Mouse (Mus musculus): ENCODE data around the gene Lypd5. TPM values are rescaled to one million over a fixed set of nuclear protein-coding genes. Genes with fewer than 3 reads are reported as not detected.

Gene Lypd5
- polyA plus RNA-seq, 1 experiment from 2014 or later: not detected

DNA sequence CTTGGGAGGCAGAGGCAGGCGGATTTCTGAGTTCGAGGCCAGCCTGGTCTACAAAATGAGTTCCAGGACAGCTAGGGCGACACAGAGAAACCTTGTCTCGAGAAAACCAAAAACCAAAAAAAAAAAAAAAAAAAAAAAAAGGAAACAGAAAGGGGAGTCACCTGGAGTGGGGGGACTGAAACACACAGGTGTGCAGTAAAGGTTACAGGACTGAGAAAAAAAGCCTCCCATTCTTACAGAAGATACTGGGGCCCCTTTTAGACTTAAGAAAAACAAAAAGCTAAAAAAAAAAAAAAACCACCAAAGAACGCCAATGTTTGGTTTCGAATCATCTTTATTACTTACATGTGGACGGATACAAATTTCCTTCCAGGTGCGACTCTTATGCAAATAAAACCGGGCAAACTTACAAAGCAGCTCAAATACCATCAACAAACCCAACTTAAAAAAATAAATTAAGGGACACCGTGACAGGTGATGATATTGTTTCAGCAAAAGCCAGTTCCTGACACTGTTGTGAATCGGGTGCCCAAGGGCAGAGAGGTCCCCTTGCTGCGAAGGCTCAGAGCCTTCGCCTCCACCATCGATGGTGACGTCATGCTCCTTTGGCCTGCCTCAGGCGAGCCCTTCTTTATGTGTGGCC, 33.9 kb downstream of the Lypd5 start:
- Histone ChIP-seq H3K4me2 (peak overlapping the region; percentile 25; the same call in 1 of the 2 replicates), H3K9ac (ENCODE audit: low read depth, low read length) (no peak overlapping the region), H3K36me3 (ENCODE audit: control insufficient read depth, insufficient read depth, low read length) (no peaks in the 10 kb centered on the region), H3K27me3 (ENCODE audit: control insufficient read depth, insufficient read depth, low read length) (peaks cover 4% of the 10 kb centered on the region; the same call in 1 of the 2 replicates), H3K9me3 (replicated peaks; ENCODE audit: control insufficient read depth, low read length) (no peaks in the 10 kb centered on the region), H3K4me3 (ENCODE audit: low read depth, low read length) (no peak overlapping the region), H3K4me1 (ENCODE audit: control insufficient read depth, insufficient read depth, low read length) (no peaks in the 10 kb centered on the region), H3K27ac (ENCODE audit: low read depth, low read length) (peak overlapping the region; percentile 58; the same call in 1 of the 2 replicates)
- WGBS (ENCODE audit: insufficient replicate concordance): 78% methylated on average over 16 of the region's 16 CpGs
- no peak for ATAC-seq (replicated peaks; ENCODE audit: insufficient number of reproducible peaks, low FRiP score, low TSS enrichment)

DNA sequence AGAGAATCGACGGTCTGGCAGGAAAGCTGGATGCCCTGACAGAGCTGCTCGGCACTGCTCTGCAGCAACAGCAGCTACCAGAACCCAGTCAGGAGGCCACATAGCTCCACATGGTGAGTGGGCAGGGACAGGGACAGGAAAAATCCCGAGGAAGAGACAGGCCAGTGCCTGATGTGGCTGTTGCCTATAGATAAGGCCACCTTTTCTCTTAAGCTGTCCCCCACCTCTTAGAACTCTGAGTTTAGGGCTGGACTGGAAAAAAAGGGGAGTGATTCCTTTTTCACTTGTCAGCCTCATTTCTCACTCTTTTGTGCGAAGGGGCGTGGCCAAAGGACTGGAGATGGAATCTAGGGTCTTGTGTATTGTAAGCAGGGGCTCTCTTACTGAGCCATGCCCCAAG, 35.1 kb downstream of the Lypd5 start:
- H3K4me3 ChIP-seq (ENCODE audit: low read depth, low read length): no peak overlapping the region
- H3K9ac ChIP-seq (ENCODE audit: low read depth, low read length): peak overlapping the region; percentile 52; the same call in 1 of the 2 replicates
- no peaks in the 10 kb centered on the region for H3K4me1 ChIP-seq (ENCODE audit: control insufficient read depth, insufficient read depth, low read length)
- peak overlapping the region; percentile 58 for H3K27ac ChIP-seq (ENCODE audit: low read depth, low read length)
- no peaks in the 10 kb centered on the region for H3K27me3 ChIP-seq (ENCODE audit: control insufficient read depth, insufficient read depth, low read length)
- ATAC-seq (replicated peaks; ENCODE audit: insufficient number of reproducible peaks, low FRiP score, low TSS enrichment): peak; percentile 71; the same call in 1 of the 2 replicates
- peak overlapping the region; percentile 25; the same call in 1 of the 2 replicates for H3K4me2 ChIP-seq
- WGBS (ENCODE audit: insufficient replicate concordance): 51% methylated on average over 6 of the region's 6 CpGs
- no peaks in the 10 kb centered on the region for H3K36me3 ChIP-seq (ENCODE audit: control insufficient read depth, insufficient read depth, low read length)
- H3K9me3 ChIP-seq (replicated peaks; ENCODE audit: control insufficient read depth, low read length): no peaks in the 10 kb centered on the region

DNA sequence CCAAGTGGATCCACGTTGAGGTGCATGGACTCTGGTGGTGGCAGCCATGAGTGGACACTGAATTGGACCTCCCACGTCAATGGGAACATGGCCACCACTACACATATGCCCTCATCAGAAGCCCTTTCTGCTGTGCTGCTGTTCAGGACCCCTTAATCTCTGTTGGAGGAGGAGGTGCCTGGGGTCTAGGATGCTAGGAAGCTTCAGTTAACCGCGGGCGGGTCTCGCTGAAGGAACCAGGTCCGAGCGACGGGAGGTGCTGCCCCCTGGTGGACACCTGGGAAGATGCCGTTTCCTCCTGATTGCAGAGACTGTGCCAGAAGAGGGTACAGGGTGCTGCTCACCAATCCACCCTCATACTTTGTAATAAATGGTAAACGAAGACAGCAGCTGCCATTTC, 35.8 kb downstream of the Lypd5 start:
- peak overlapping the region; percentile 17; the same call in 1 of the 2 replicates for H3K4me2 ChIP-seq
- no peaks in the 10 kb centered on the region for H3K27me3 ChIP-seq (ENCODE audit: control insufficient read depth, insufficient read depth, low read length)
- no peaks in the 10 kb centered on the region for H3K36me3 ChIP-seq (ENCODE audit: control insufficient read depth, insufficient read depth, low read length)
- 9% methylated on average over 11 of the region's 11 CpGs for WGBS (ENCODE audit: insufficient replicate concordance)
- no peak overlapping the region for H3K4me3 ChIP-seq (ENCODE audit: low read depth, low read length)
- H3K27ac ChIP-seq (ENCODE audit: low read depth, low read length): no peak overlapping the region
- ATAC-seq (replicated peaks; ENCODE audit: insufficient number of reproducible peaks, low FRiP score, low TSS enrichment): no peak
- no peaks in the 10 kb centered on the region for H3K4me1 ChIP-seq (ENCODE audit: control insufficient read depth, insufficient read depth, low read length)
- no peak overlapping the region for H3K9ac ChIP-seq (ENCODE audit: low read depth, low read length)
- no peaks in the 10 kb centered on the region for H3K9me3 ChIP-seq (replicated peaks; ENCODE audit: control insufficient read depth, low read length)

DNA sequence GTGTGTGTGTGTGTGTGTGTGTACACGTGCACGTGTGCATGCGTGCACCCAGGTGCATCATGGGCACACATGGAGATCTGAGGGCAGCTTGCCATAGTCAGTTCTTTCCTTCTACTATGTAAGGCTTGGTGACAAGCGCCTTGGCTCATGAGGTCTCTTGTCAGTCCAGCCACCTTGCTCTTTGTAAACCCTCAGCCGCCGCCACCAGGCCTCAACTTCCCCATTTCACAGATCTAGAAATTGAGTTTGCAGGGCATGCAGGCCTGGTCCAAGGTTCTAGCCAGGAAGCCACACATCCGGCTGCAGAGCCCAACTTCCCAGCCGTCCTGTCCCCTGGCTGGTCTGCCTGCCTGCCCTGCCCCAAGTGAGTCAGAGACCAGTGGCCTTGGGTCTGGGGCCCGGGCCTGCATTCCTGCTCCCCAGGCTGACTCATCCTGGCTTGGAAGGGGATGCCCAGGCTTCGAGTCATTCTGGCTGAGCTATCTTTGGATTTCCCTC, 38.1 kb downstream of the Lypd5 start:
- 73% methylated on average over 10 of the region's 10 CpGs for WGBS (ENCODE audit: insufficient replicate concordance)

DNA sequence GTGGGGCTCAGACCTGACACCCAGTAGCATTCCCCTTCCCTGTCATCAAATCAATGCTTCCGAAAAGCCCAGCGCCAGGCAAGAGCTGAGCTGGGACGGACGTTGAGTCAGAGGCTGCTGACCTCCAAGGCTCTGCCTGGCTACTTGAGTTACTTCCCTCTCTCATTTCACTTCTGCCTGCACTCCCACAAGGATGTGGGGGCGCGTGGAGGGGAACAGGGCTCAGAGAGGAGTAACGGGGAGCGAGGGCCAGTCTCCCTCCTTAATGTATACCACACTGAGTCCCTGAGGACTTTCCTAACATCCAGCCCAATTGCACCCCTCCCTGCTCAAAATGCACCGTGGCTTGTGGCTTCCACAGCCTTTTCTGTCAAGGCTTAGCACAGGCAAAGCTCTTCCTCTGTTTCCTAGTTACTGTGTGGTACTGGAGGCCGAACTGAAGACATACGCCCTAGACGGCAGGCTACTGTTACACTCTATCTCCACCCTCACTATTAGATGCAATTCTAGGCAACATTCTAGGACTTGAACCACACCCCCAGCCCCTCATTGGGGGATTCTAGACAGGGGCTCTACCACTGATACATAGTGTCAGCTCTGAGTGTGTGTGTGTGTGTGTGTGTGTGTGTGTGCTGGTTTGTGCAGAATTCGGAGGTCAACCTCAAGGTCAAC, 40.7 kb downstream of the Lypd5 start:
- no peak for ATAC-seq (replicated peaks; ENCODE audit: insufficient number of reproducible peaks, low FRiP score, low TSS enrichment)
- Histone ChIP-seq H3K4me2 (no peak overlapping the region), H3K4me3 (ENCODE audit: low read depth, low read length) (no peak overlapping the region), H3K36me3 (ENCODE audit: control insufficient read depth, insufficient read depth, low read length) (no peaks in the 10 kb centered on the region), H3K27ac (ENCODE audit: low read depth, low read length) (no peak overlapping the region), H3K4me1 (ENCODE audit: control insufficient read depth, insufficient read depth, low read length) (no peaks in the 10 kb centered on the region), H3K27me3 (ENCODE audit: control insufficient read depth, insufficient read depth, low read length) (no peaks in the 10 kb centered on the region), H3K9me3 (replicated peaks; ENCODE audit: control insufficient read depth, low read length) (no peaks in the 10 kb centered on the region), H3K9ac (ENCODE audit: low read depth, low read length) (no peak overlapping the region)
- WGBS (ENCODE audit: insufficient replicate concordance): 66% methylated on average over 13 of the region's 13 CpGs

More for the DNA sequence above, 38.1 kb downstream of the Lypd5 start:
- Histone ChIP-seq H3K4me2 (no peak overlapping the region), H3K9ac (ENCODE audit: low read depth, low read length) (0 out of 2 replicates have a peak overlapping the region, but pooled peaks have one; percentile 10), H3K4me3 (ENCODE audit: low read depth, low read length) (no peak overlapping the region), H3K4me1 (ENCODE audit: control insufficient read depth, insufficient read depth, low read length) (no peaks in the 10 kb centered on the region), H3K27ac (ENCODE audit: low read depth, low read length) (no peak overlapping the region), H3K27me3 (ENCODE audit: control insufficient read depth, insufficient read depth, low read length) (no peaks in the 10 kb centered on the region), H3K36me3 (ENCODE audit: control insufficient read depth, insufficient read depth, low read length) (no peaks in the 10 kb centered on the region), H3K9me3 (replicated peaks; ENCODE audit: control insufficient read depth, low read length) (no peaks in the 10 kb centered on the region)
- ATAC-seq (replicated peaks; ENCODE audit: insufficient number of reproducible peaks, low FRiP score, low TSS enrichment): no peak

DNA sequence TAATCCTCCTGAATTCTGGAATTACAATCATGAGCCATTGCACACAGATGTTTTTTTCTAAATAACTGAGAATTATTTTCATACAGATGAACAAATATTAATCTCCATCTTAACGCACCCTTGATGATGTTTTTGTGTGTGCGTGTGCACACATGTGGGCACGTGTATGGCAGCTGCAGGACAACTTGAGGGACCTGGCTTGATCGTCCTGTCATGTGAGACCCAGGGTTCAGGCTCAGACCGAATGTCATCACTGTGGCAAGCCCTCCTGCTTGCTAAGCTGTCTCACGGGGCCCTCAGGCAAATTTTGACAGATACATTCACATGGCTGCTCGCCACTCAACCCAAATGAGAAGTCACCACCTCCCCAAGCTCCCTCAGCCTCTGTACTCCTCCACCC, 41.5 kb downstream of the Lypd5 start:
- Histone ChIP-seq H3K9me3 (replicated peaks; ENCODE audit: control insufficient read depth, low read length) (no peaks in the 10 kb centered on the region), H3K36me3 (ENCODE audit: control insufficient read depth, insufficient read depth, low read length) (no peaks in the 10 kb centered on the region), H3K27ac (ENCODE audit: low read depth, low read length) (no peak overlapping the region), H3K4me3 (ENCODE audit: low read depth, low read length) (no peak overlapping the region), H3K4me2 (no peak overlapping the region), H3K4me1 (ENCODE audit: control insufficient read depth, insufficient read depth, low read length) (no peaks in the 10 kb centered on the region), H3K27me3 (ENCODE audit: control insufficient read depth, insufficient read depth, low read length) (no peaks in the 10 kb centered on the region), H3K9ac (ENCODE audit: low read depth, low read length) (no peak overlapping the region)
- 59% methylated on average over 7 of the region's 7 CpGs for WGBS (ENCODE audit: insufficient replicate concordance)
- ATAC-seq (replicated peaks; ENCODE audit: insufficient number of reproducible peaks, low FRiP score, low TSS enrichment): no peak

DNA sequence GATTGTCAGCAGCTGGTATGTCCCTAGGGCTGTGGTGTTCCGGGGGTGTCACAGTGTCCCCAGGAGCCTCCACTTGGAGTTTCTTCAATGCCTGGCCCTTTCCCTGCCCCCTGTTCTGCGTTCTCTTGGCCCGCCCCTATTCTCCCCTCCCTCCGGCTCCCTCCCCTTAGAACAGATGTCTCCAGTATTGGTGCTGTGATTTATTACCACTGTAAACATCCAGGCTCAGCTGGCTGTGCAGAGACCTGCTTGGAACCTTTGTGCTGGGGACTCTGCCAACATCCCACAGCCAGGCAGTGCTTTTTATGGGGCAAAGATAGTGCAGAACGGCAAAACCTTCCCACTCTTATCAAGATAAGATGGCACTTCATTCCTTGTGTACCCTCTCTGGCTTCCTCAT, 42.1 kb downstream of the Lypd5 start:
- Histone ChIP-seq H3K9me3 (replicated peaks; ENCODE audit: control insufficient read depth, low read length) (no peaks in the 10 kb centered on the region), H3K4me3 (ENCODE audit: low read depth, low read length) (no peak overlapping the region), H3K27me3 (ENCODE audit: control insufficient read depth, insufficient read depth, low read length) (no peaks in the 10 kb centered on the region), H3K27ac (ENCODE audit: low read depth, low read length) (no peak overlapping the region), H3K36me3 (ENCODE audit: control insufficient read depth, insufficient read depth, low read length) (no peaks in the 10 kb centered on the region), H3K4me2 (no peak overlapping the region), H3K4me1 (ENCODE audit: control insufficient read depth, insufficient read depth, low read length) (no peaks in the 10 kb centered on the region), H3K9ac (ENCODE audit: low read depth, low read length) (no peak overlapping the region)
- 47% methylated on average over 5 of the region's 5 CpGs for WGBS (ENCODE audit: insufficient replicate concordance)
- no peak for ATAC-seq (replicated peaks; ENCODE audit: insufficient number of reproducible peaks, low FRiP score, low TSS enrichment)

DNA sequence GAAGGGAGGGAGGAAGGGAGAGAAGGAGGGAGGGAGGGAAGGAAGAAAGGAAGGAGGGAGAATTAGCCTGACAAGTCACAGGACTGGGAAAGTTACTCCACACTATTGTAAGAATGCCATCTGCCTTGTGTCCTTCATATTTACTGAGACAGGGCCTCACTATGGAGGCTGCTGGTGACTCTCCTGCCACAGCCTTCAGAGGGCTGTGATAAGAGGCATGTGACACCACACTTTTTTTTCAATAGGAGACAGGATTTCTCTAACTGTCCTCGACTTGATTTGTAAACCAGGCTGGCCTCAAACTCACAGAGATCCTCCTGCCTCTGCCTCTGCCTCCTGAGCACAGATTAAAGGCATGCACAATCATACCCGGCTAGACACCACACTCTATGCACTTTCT, 42.7 kb downstream of the Lypd5 start:
- H3K4me1 ChIP-seq (ENCODE audit: control insufficient read depth, insufficient read depth, low read length): no peaks in the 10 kb centered on the region
- no peak overlapping the region for H3K4me2 ChIP-seq
- H3K27me3 ChIP-seq (ENCODE audit: control insufficient read depth, insufficient read depth, low read length): no peaks in the 10 kb centered on the region
- no peaks in the 10 kb centered on the region for H3K9me3 ChIP-seq (replicated peaks; ENCODE audit: control insufficient read depth, low read length)
- no peaks in the 10 kb centered on the region for H3K36me3 ChIP-seq (ENCODE audit: control insufficient read depth, insufficient read depth, low read length)
- H3K4me3 ChIP-seq (ENCODE audit: low read depth, low read length): no peak overlapping the region
- H3K27ac ChIP-seq (ENCODE audit: low read depth, low read length): no peak overlapping the region
- H3K9ac ChIP-seq (ENCODE audit: low read depth, low read length): no peak overlapping the region
- ATAC-seq (replicated peaks; ENCODE audit: insufficient number of reproducible peaks, low FRiP score, low TSS enrichment): no peak
- WGBS (ENCODE audit: insufficient replicate concordance): 67% methylated on average over 2 of the region's 2 CpGs
